Mouse (Mus musculus): ENCODE data around the gene Tex37.
A peak's percentile ranks its signal among the peaks of the same experiment; 100 is the strongest.

Tex37 gene

DNA sequence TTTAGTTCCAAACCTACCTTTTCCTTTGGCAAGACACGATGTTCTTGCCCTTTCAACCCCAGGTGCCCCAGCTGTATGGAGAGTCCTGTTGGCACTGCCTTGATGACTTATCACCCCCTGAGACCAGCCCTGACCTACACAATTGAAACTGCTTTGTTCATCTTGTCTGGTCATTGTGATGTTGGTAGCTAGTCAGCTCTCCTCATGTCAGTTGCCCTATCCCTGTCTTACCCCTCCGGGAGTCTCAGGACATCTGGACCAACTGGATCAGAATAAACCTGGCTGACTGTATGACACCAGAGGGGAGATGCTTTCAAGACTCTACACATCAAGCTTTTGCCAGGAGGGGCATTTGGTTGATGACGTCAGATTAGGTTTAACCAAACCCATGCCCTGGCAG, at the start of gene Tex37:
Gene Tex37, minus strand, starts transcription at position 101 of the 400 bp plus-strand sequence.
- DNase-seq (ENCODE audit: low read depth, low spot score) = no peak

DNA sequence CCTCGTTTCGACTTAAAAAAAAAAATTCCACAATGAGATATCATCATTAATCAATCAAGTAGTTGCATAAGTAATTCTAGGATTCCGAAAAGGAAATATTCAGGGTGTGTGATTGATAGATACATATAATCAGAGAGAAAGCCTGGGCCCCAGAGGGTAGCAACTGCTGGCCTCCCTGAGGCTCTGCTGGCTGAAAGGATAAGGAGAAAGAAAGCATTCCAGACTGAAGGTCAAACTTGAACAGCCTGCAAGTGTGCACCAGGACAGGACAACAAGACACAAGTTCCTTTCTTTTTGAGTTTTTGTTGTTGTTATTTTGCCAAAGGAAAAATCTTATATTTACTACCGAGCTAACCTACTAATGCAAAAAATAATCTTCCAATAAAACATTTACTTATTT, 49.6 kb upstream of the Tex37 start:
- DNase-seq (ENCODE audit: low read depth, low spot score) = no peak

DNA sequence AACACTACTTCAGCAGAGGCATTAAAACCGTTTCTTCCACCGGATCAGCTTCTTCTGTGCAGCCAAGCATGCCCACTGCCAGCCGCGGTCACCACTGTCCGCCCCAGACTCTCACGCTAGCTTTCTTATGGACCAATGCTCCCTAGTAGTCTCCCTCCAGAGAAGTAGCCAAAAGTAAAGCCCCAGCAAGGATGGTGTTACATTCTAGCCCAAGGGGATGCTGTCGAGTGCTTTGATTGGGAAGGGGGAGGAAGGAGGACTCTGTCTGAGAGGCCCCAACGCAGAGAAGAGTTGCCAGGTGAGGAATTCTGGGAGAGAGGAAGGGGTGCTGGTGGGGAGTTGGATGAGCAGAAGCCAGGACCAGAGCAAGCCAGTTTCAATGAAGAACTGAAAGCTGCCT, 48.7 kb upstream of the Tex37 start:
- DNase-seq (ENCODE audit: low read depth, low spot score) = no peak

DNA sequence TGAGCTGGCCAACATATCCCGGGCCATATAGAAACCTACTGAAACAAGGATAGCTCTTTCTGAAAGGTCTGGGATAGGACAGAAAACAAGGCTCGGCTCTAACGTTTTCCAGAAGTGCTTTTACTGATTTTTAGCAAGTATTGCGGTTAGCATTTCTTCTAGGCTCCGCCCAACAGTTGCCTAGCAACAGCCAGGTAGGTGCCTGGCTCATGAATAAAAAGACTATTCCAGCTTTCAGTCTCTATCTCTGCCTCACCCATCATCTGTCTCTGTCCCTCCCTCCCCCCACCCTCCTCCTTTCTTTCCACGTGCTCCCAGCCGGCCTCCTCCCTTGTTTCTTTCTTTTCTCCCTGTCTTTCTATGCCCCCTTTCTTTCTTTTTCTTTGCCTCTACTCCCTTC, 47.0 kb upstream of the Tex37 start:
- DNase-seq (ENCODE audit: low read depth, low spot score) = no peak

DNA sequence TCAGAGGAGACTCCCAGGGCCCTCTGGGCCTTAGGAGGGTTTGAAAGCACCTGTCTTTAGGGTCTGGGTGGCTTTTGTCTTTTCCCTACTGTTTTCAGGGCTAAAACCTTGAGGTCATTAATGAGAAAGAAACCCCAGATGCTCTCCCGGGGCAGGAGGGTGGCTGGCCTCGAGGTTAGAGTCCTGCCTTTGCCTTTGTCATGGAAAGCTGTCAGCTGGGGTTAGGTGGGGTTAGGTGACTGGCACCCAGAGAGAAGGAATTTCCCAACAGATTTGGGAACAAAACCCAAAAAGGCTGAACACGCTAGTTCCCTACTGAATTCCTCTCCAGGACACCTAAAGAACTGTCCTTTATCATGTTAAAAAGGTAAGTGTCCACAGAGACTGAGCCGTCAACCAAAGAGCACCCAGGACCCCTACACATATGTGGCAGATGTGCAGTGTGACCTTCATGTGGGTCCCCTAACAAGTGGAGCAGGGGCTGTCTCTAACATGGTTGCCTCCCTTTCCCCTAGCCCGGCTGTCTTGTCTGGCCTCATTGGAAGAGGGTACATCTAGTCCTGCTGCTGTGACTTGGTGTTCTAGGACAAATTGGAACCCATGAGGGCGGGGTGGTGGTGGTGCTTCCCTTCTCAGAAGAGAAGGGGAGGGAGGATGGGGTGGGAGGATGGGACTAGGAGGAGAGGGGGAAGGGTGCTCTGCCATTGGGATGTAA, 45.5 kb upstream of the Tex37 start:
- no peak for DNase-seq (ENCODE audit: low read depth, low spot score)

DNA sequence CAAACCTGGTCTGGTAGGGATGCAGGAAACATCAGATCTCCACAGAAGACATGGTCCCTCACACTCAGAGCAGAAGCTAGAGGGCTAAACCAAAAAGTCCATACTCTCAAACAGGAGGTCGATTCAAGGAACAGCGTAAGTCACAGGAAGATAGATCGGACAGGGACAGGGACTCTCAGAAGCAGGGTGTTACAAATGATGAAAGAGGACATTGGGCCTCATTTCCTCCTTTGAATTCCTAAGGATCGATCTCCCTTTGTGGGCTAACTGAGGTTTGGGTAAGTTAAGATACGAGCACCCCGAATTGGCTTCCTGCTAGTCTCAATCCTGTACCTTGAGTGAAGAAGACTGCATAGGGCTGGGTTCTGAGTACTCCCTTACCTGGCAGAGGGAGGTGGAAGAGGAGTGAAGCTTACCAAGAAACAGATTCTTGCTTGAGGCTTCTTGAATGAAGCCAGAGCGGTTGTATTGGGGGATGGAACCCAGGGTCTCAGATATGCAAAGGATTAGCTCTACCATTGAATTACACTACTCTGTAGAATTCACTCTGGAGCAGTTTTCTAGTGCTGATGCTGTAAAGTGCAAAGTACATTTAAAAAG, 38.7 kb upstream of the Tex37 start:
- DNase-seq (ENCODE audit: low read depth, low spot score) = no peak

DNA sequence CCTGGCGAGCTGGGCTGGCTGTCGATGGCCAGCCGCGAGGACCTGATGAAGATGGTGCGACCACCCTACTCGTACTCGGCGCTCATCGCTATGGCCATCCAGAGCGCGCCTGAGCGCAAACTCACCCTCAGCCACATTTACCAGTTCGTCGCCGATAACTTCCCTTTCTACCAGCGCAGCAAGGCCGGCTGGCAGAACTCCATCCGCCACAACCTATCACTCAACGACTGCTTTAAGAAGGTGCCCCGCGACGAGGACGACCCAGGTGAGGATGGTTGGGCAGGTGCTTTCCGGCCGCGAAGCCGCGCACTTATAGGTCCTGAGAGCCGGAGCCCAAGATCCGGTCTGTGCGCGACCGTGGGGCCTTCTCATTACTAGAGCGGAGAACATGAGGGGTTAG, 38.2 kb upstream of the Tex37 start:
- no peak for DNase-seq (ENCODE audit: low read depth, low spot score)

DNA sequence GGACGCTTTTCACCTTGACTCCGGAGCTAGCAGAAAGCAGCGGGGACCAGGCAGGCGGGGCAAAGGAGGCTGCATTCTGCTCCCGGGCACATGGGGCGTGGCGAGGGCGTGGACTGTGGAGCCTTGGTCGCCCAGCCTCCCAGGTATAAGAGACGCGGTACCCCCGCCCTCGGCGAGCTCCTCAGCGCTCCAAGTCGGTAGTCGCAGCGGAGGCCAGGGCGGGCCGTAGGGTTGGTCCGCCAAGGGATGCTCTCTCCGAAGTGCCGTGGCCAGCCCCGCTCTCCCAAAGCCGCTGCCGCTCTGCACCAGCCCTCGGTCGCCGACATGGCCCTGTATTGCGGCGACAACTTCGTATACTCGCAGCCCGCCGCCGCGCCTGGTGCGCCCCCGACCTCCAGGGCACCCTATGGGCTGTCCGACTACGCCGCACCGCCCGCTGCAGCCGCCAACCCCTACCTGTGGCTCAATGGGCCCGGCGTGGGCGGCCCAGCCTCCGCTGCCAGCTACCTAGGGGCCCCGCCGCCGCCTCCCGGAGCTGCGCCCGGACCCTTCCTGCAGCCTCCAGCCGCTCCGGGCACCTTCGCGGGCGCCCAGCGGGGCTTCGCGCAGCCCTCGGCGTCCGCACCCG, 37.7 kb upstream of the Tex37 start, which contains the start of gene Foxi3:
Gene Foxi3, plus strand, starts transcription at position 247 of the 628 bp plus-strand sequence.
- no peak for DNase-seq (ENCODE audit: low read depth, low spot score)

DNA sequence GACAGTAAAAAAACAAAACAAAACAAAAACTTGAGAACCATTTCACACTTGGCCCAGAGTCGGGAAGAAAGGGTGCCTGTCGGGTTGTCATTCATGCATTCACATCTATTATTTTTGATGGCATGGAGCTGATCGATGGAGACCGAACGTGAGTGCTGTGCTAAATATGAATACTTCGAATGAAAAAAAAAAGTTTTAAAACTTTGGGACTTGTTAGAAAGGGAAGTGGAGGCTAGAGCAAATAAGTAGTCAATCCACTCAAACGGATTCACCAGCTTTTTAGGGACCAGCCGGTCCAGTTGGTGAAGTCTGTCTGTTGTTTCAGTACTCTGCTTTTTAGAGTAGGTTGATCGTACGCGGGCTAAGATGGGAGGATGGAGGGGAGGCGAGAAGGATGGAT, 37.1 kb upstream of the Tex37 start:
- DNase-seq (ENCODE audit: low read depth, low spot score) = no peak

DNA sequence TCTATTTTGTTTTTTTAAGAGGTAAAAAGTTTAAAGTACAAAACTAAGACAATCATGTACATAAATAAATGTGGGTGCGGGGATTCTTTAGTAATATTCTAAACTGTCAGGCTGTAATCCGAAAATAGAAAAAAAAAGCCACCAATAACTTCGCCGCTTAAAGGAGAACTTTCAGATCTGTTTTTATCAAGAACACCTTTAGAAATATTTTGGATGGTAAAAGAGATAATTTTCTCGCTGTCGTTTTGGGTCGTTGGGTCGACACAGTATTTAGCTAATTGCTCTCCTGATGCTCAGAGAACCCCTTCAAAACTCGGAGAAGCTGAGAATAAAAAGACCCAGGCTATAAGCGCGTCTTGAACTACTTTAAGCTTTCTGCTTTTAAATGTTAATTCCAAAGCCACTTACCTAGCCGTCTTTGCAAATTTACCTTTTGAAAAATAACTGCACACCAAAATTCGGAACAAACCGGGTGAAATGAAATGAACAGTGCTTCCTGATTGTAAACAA, 36.6 kb upstream of the Tex37 start:
- no peak for DNase-seq (ENCODE audit: low read depth, low spot score)

DNA sequence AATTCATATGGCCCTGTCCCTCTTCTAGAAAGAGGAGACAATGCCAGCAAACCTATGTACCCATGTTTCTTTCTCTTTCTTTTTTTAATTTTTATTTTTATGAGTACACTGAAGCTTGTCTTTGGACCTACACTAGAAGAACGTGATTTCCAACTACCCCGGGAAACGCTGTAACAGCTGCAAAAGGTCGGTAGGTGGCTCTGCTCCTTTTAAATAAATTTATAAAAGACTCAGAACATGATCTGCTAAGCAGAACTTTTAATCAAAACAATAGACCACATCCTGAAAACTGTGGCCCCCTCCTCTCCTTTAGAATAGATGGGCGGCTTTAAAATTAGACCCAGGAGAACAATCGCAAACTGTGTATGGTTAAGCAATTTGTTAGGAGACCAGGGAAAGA, 35.3 kb upstream of the Tex37 start:
- no peak for DNase-seq (ENCODE audit: low read depth, low spot score)

DNA sequence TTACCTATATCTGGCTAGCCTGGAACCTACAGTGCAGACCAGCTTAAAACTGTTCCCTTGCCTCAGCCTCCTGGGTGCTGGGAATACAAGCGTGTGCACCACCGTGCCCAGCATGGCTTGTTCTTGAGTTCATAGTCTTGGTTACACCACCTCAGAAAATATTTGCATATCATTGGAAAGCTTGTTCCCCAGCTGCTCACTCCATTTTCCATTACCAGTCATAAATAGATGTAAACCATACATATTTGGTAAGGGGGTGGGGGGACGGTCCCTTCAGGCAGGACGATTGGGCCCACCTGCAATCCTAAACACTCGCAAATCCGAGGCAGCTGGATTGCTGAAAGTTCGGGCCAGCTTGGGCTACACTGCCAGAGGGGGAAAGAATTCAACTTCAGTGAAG, 34.5 kb upstream of the Tex37 start:
- DNase-seq (ENCODE audit: low read depth, low spot score) = no peak

DNA sequence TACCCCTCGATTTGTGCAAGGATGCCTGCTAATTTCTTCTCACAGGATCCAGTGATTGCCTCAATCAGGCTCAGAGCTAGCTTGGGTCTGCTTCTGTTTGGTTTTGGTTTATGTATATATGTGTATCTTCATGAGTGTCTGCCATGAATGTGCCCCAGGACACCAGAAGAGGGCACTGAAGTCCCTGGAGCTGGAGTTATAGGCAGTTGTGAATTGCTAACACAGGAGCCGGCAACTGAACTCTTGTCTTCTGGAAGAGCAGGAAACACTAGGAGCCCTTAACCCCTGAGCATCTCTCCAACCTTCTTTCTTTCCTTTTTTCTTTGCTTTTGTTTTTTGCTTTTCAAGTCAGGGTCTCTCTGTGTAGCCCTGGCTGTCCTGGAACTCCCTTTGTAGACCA, 13.1 kb upstream of the Tex37 start:
- DNase-seq (ENCODE audit: low read depth, low spot score) = no peak

DNA sequence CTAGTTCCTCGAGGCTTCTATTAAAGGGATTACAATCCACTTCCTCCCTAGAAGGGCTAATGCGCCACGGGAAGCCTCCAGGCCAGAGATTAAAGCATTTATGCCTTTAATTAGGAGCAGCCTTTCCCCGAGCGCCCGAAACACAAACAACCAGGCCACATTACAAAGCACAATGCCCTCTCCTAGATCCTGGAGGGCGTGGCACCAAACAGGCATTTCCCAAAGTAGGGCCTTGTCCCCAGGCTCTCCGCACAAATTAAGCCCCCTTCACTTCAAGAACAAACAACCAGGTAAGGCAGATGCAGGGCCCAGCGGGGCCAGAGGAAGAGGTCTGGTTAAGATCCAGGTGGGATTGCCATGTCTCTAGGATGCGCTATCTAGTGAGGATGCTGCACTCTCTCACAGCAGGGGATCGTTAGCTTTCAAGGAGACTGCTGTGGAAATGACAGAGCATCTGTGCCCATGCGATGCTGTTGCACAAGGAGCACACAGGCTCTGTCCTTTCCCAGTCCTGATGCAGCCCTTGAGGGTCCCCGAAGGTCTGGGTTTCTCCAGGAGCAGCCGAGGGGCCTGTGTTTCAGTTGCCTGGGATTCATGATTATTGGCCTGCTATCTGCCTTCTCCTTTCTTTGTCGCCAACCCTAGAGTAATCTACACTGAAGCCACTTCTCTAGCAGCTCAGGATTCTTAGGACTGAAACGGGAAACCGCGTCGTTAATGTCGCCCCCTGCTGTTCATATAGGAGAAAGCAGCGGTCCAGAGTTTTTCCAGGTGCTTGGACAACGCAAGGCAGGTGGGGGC, 2.7 kb upstream of the Tex37 start:
- DNase-seq (ENCODE audit: low read depth, low spot score) = peak; percentile 43

DNA sequence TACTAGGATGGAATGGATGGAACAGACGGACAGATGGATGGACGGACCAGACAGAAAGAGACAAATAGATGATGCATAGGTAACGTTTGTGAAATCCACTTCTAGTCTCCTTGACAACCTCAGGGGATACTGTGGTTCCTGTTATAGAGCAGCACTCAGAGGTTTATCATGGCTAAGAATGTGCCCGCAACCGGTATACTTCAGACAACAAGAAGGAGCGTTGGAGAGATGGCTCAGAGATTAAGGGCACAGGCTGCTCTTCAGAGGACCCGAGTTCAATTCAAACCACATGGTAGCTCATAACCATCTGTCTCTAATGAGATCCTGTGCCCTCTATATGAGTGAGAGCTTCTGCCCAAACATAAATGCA, 6.3 kb downstream of the Tex37 start:
- no peak for DNase-seq (ENCODE audit: low read depth, low spot score)

DNA sequence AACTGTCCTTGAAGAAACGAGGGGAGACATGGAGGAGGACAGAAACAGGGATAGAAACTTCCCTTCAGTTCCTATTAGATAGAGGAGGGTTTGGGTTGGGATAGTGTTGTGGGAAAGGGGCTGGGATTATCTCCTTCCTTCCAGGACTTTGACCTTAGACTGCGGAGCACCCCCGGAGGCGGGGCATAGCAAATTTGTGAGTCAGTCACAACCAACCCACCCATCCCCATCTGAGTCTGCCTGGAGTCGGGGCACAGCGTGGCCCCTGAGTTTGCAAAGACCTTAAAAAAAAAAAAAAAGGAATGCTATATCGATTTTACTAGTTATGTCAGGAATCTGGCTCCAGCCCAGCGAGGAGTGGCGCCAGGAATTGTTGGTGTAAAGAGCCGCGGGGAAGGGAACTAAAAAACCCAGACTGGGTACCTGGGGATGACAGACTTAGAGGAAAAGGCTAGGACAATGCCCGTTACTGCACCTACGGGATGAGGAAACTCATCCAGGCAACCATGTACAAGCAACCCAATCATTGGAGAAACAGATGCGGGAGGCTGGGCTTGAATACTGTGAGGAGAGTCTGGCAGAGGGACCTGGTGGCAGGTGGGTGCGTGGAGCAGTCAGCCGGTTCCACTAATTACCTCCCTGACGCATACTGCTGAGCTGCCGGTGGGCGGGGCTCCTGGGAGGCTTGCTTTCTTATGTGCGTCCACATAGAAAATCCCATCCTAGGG, 6.9 kb downstream of the Tex37 start:
- no peak for DNase-seq (ENCODE audit: low read depth, low spot score)

DNA sequence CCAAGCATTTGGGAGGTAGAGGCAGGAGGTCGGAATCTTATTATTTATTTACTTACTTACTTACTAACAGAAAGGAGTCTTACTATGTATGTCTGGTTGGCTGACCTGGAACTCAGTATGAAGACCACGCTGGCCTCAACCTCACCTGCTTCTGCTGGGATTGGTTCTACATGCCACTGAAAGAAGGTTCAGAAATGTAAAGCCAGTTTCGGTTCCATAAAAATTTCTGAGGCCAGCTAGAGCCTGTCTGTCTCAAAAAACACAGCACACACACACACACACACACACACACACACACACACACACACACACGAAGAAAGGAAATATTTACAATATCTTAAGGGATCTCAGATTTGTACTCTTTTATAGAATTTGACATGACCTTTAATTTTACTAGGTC, 8.4 kb downstream of the Tex37 start:
- DNase-seq (ENCODE audit: low read depth, low spot score) = no peak

DNA sequence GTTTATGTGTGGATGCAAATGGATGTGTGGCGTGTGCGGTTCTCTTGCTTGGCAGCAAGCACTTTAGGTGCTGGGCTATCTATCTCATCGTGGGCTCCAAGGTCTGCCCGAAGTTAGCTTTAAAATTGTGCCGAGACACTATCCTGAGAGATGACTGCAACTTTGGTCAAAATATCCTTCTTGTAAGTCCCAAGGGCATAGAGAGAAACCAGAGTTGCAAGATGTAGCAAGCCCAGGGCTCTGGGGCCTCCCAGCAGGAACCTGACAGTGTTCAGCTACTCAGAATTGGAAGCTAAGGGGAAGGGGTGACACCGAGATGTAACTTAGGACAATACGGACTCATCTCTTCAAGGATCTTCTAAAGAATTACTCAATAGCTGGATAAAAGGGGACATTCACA, 9.2 kb downstream of the Tex37 start:
- DNase-seq (ENCODE audit: low read depth, low spot score) = no peak

DNA sequence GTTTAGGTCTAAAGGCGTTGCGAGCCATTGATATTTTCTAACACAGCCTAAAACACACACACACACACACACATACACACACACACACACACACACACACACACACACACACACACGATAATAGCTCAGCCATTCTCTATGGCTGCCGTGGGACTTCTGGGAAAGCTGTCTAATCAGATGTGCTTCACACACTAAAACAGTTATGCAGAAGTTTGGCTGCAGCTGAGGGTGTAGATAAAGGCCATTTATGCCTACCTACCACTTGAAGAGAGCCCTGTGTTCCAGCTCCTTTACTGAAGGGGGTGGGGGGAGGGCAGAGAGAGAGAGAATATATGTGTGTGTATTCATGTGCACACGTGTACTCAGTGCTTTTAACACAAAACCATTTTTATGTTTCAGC, 15.0 kb downstream of the Tex37 start:
- no peak for DNase-seq (ENCODE audit: low read depth, low spot score)

DNA sequence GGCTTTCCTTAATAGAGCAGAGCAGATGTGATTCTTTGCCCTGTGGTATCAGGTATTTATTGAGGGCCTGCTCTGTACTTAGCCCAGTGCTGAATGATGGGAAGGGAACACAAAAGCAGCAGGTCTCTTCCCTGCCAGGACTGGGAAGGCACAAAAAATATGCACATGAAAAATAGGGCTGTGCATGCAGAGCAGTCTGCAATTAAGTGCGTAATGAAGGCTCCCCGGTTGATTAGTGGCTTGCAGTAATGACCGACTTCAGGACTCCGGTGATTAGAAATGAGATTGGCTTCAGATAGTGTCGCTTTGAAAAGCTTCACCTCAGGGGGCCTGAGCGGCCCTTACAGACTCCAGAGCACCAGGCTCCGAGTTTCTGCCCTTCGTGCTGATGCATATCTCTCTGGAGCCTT, 19.1 kb downstream of the Tex37 start:
- no peak for DNase-seq (ENCODE audit: low read depth, low spot score)

DNA sequence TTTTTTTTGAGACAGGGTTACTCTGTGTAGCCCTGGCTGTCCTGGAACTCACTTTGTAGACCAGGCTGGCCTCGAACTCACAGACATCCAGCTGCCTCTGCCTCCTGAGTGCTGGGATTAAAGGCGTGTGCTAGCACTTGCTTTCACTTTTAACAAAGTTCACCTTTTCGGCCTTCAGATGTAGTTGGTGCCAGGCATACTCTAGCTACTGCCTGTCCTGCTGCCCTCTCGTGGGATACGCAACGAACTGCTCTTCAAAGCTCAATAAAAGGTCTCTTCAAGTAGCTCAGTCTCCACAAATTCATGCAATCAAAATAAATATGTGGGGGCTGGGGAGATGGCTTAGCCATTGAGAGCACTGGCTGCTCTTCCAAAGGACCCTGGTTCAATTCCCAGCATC, 20.6 kb downstream of the Tex37 start:
- no peak for DNase-seq (ENCODE audit: low read depth, low spot score)

DNA sequence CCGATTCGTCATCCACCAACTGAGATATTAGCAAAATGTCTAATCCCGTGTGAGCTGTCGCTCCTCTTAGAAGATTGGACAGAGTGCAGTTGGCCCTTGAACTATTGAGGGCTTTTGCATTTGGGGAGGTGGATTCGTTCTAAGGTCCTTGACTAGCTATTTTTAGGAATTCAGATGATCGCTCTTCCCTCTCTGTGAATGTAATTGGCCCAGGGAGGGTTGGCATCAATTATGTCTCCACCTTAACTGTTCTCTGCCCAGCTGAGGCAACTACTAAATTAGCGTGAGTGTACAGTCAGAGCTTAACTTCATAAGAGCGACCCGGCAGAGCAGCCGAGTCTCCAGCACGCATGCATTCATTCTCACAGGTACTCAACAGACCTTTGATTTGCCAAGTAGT, 30.7 kb downstream of the Tex37 start:
- DNase-seq (ENCODE audit: low read depth, low spot score) = no peak

All from embryo, embryonic 11.5 days (tissue).